Mouse (Mus musculus) thymus, adult 2 months (tissue): ENCODE data around the gene Icosl. TPM values are rescaled to one million over a fixed set of nuclear protein-coding genes. Genes with fewer than 3 reads are reported as not detected.
"Not testable (repeated sequence)": the region's sequence is repeated elsewhere in the genome, so short reads cannot be mapped to it uniquely, and the experiment has no call there.

Source experiments
- DNase-seq: peaks from one replicate; pipeline ENCODE4 v3.0.0; 2021
- H3K27ac ChIP-seq: fragments of 200-500 bp; 2 replicates; pipeline ENCODE4 v1.5.1; 2012; ENCODE audit warnings: low read length, control low read depth; ENCODE audit not compliant: control insufficient read depth, insufficient read depth
- H3K27me3 ChIP-seq: fragments of 200-500 bp; 2 replicates; pipeline ENCODE4 v1.6.1; 2012; ENCODE audit warnings: mild to moderate bottlenecking, low read length, moderate library complexity, mixed read lengths; ENCODE audit not compliant: control insufficient read depth, insufficient read depth
- H3K36me3 ChIP-seq: fragments of 200-500 bp; 2 replicates; pipeline ENCODE4 v1.6.1; 2012; ENCODE audit warnings: mild to moderate bottlenecking, low read length, moderate library complexity; ENCODE audit not compliant: control insufficient read depth, insufficient read depth
- H3K4me1 ChIP-seq: fragments of 200-500 bp; replicated peaks from 2 replicates; pipeline ENCODE4 v1.6.1; 2012; ENCODE audit warnings: low read length; ENCODE audit not compliant: control insufficient read depth, insufficient read depth
- H3K4me3 ChIP-seq: fragments of 200-500 bp; 2 replicates; pipeline ENCODE4 v1.5.1; 2012; ENCODE audit warnings: mild to moderate bottlenecking, low read length, control low read depth, moderate library complexity; ENCODE audit not compliant: control insufficient read depth, insufficient read depth
- CTCF ChIP-seq: fragments of 200-500 bp; IDR thresholded peaks from 2 replicates; pipeline ENCODE4 v1.5.1; 2012; ENCODE audit warnings: mild to moderate bottlenecking, control low read depth, low read length, moderate library complexity, borderline replicate concordance; ENCODE audit not compliant: control insufficient read depth, poor library complexity, insufficient read depth; ENCODE audit errors: extremely low read depth
- POLR2A ChIP-seq: fragments of 200-500 bp; IDR thresholded peaks from 2 replicates; pipeline ENCODE4 v1.6.1; 2012; ENCODE audit warnings: mild to moderate bottlenecking, low read length, control low read depth, moderate library complexity; ENCODE audit not compliant: control insufficient read depth, poor library complexity, insufficient read depth; ENCODE audit errors: extremely low read depth
- WGBS: fragments of 180-500 bp; shearing (Covaris S2); methylation state at CpG from one replicate; pipeline ENCODE4 v1.1.7; 2018; 5-methylcytosine and 5-hydroxymethylcytosine counted together
- polyA plus RNA-seq: library from polyadenylated mRNA; depleted of rRNA; stranded (reverse); fragments of >200 nt; gene quantifications from 2 replicates; pipeline ENCODE4 v1.2.3, GENCODE M21; 2012

The Icosl gene
- polyA plus RNA-seq, 1 experiment, result 26.5 TPM

- WGBS, result 97% methylated on average over 23 of the region's 23 CpGs
- no peak for TF ChIP-seq POLR2A
- no peak for TF ChIP-seq CTCF
- DNase-seq, result no peak
- no peak overlapping the region for H3K4me3 ChIP-seq
- peaks cover 7% of the 10 kb centered on the region for H3K4me1 ChIP-seq
- no peak overlapping the region for H3K27ac ChIP-seq
- H3K36me3 ChIP-seq, result no peaks in the 10 kb centered on the region
- no peaks in the 10 kb centered on the region for H3K27me3 ChIP-seq
These were observed 23.0 kb downstream of the Icosl start for GRCm38 (mm10) chr10:78091865-78092724.

- Histone ChIP-seq H3K4me3 (no peak overlapping the region), H3K27ac (no peak overlapping the region), H3K36me3 (no peaks in the 10 kb centered on the region), H3K4me1 (peaks cover 2% of the 10 kb centered on the region; the same call in 1 of the 2 replicates), H3K27me3 (no peaks in the 10 kb centered on the region)
- DNase-seq, result no peak
- no peak for TF ChIP-seq POLR2A
- no peak for TF ChIP-seq CTCF
- WGBS, result 95% methylated on average over 13 of the region's 13 CpGs
These were observed 23.6 kb downstream of the Icosl start for GRCm38 (mm10) chr10:78092725-78093029.

GRCm38 (mm10) chr10:78095221-78095620 is 26.1 kb downstream of the Icosl start:
- Histone ChIP-seq H3K4me1 (no peaks in the 10 kb centered on the region), H3K27me3 (no peaks in the 10 kb centered on the region), H3K27ac (no peak overlapping the region), H3K4me3 (no peak overlapping the region), H3K36me3 (no peaks in the 10 kb centered on the region)
- TF ChIP-seq POLR2A (no peak), CTCF (no peak)
- DNase-seq, result no peak

GRCm38 (mm10) chr10:78095954-78096931 is 27.1 kb downstream of the Icosl start:
- no peak overlapping the region for H3K27ac ChIP-seq
- no peak for DNase-seq
- WGBS, result 95% methylated on average over 5 of the region's 5 CpGs
- no peaks in the 10 kb centered on the region for H3K4me1 ChIP-seq
- H3K4me3 ChIP-seq, result no peak overlapping the region
- no peaks in the 10 kb centered on the region for H3K27me3 ChIP-seq
- H3K36me3 ChIP-seq, result no peaks in the 10 kb centered on the region
- TF ChIP-seq CTCF, result no peak
- TF ChIP-seq POLR2A, result no peak

- H3K27me3 ChIP-seq, result not testable (repeated sequence)
These were observed 30.8 kb downstream of the Icosl start for GRCm38 (mm10) chr10:78099860-78100259.

GRCm38 (mm10) chr10:78100989-78101780 is 32.1 kb downstream of the Icosl start:
- H3K27me3 ChIP-seq, result no peaks in the 10 kb centered on the region

More at GRCm38 (mm10) chr10:78099860-78100259, 30.8 kb downstream of the Icosl start:
- not testable (repeated sequence) for H3K27ac ChIP-seq, H3K36me3 ChIP-seq, DNase-seq, H3K4me3 ChIP-seq, H3K4me1 ChIP-seq

More at GRCm38 (mm10) chr10:78100989-78101780, 32.1 kb downstream of the Icosl start:
- no peak for DNase-seq
- WGBS, result 85% methylated on average over 16 of the region's 16 CpGs
- TF ChIP-seq CTCF (no peak), POLR2A (no peak)
- no peak overlapping the region for H3K4me3 ChIP-seq
- H3K27ac ChIP-seq, result no peak overlapping the region
- H3K36me3 ChIP-seq, result no peaks in the 10 kb centered on the region
- peaks cover 5% of the 10 kb centered on the region; the same call in 1 of the 2 replicates for H3K4me1 ChIP-seq
